Mouse (Mus musculus): ENCODE results near the gene Tmem200b.

The Tmem200b gene

GRCm38 (mm10) chr4:131907912-131908311, 13.7 kb upstream of the Tmem200b start:
- intact Hi-C loops (cut with DNase I): loop anchor here (5.0 kb wide), 1 partner anchor 169 kb away; the partner anchor contains the start of gene Epb41

- intact Hi-C loops (cut with DNase I): no loop called here
These were observed 11.2 kb upstream of the Tmem200b start for GRCm38 (mm10) chr4:131910237-131910994.

GRCm38 (mm10) chr4:131911521-131911920, 10.1 kb upstream of the Tmem200b start:
- intact Hi-C loops (cut with DNase I): no loop called here

- intact Hi-C loops (cut with DNase I): no loop called here
These were observed 8.0 kb upstream of the Tmem200b start for GRCm38 (mm10) chr4:131913526-131913925.

- intact Hi-C loops (cut with DNase I): no loop called here
These were observed 7.4 kb upstream of the Tmem200b start for GRCm38 (mm10) chr4:131914046-131914643.

GRCm38 (mm10) chr4:131914891-131915469, 6.6 kb upstream of the Tmem200b start:
- intact Hi-C loops (cut with DNase I): loop anchor here (5.0 kb wide), 1 partner anchor 52 kb away; no protein-coding TSS in a partner anchor

- intact Hi-C loops (cut with DNase I): loop anchor here (5.0 kb wide), 1 partner anchor 51 kb away; no protein-coding TSS in a partner anchor
These were observed 5.7 kb upstream of the Tmem200b start for GRCm38 (mm10) chr4:131915821-131916328.

- intact Hi-C loops (cut with DNase I): loop anchor here (5.0 kb wide), 1 partner anchor 51 kb away; no protein-coding TSS in a partner anchor
These were observed 5.1 kb upstream of the Tmem200b start for GRCm38 (mm10) chr4:131916425-131916824.

GRCm38 (mm10) chr4:131917010-131917555, 4.5 kb upstream of the Tmem200b start:
- intact Hi-C loops (cut with DNase I): loop anchor here (5.0 kb wide), 1 partner anchor 50 kb away; no protein-coding TSS in a partner anchor

GRCm38 (mm10) chr4:131918026-131918533, 3.5 kb upstream of the Tmem200b start:
- intact Hi-C loops (cut with DNase I): loop anchor here (5.0 kb wide), 1 partner anchor 49 kb away; no protein-coding TSS in a partner anchor

GRCm38 (mm10) chr4:131918711-131919500, 2.7 kb upstream of the Tmem200b start:
- intact Hi-C loops (cut with DNase I): loop anchor here (5.0 kb wide), 1 partner anchor 48 kb away; no protein-coding TSS in a partner anchor

GRCm38 (mm10) chr4:131919506-131920140, 1.9 kb upstream of the Tmem200b start:
- intact Hi-C loops (cut with DNase I): loop anchor here (5.0 kb wide), 1 partner anchor 48 kb away; no protein-coding TSS in a partner anchor

GRCm38 (mm10) chr4:131920141-131920594, 1.4 kb upstream of the Tmem200b start:
- intact Hi-C loops (cut with DNase I): no loop called here

- intact Hi-C loops (cut with DNase I): no loop called here
These were observed 798 bp upstream of the Tmem200b start for GRCm38 (mm10) chr4:131920595-131921351.

- intact Hi-C loops (cut with DNase I): no loop called here
These were observed 833 bp downstream of the Tmem200b start for GRCm38 (mm10) chr4:131922404-131922803.

- intact Hi-C loops (cut with DNase I): no loop called here
These were observed 2.7 kb downstream of the Tmem200b start for GRCm38 (mm10) chr4:131924096-131924810.

GRCm38 (mm10) chr4:131929146-131929545, 7.6 kb downstream of the Tmem200b start:
- intact Hi-C loops (cut with DNase I): no loop called here

GRCm38 (mm10) chr4:131939459-131939858, 17.9 kb downstream of the Tmem200b start:
- intact Hi-C loops (cut with DNase I): no loop called here
